Mouse (Mus musculus) E14TG2a.4 (cell line): ENCODE measurements around the gene Ube4b.

Experiments
- H3K27me3 ChIP-seq: 2 replicates; pipeline ENCODE4 v1.6.1; 2014; ENCODE audit warnings: low read length, control low read depth; ENCODE audit not compliant: insufficient read depth
- H3K36me3 ChIP-seq: 2 replicates; pipeline ENCODE4 v1.6.1; 2014; ENCODE audit warnings: low read length, control low read depth; ENCODE audit not compliant: insufficient read depth
- H3K4me1 ChIP-seq: replicated peaks from 2 replicates; pipeline ENCODE4 v1.6.1; 2014; ENCODE audit warnings: low read depth, low read length, control low read depth
- H3K4me3 ChIP-seq: replicated peaks from 2 replicates; pipeline ENCODE4 v1.5.1; 2014; ENCODE audit warnings: mild to moderate bottlenecking, low read length
- H3K9me3 ChIP-seq: 2 replicates; pipeline ENCODE4 v1.6.1; 2014; ENCODE audit warnings: low read length, control low read depth
- CTCF ChIP-seq: conservative IDR thresholded peaks from 2 replicates; pipeline ENCODE4 v1.5.1; 2014; ENCODE audit warnings: low read length
- NANOG ChIP-seq: IDR thresholded peaks from 2 replicates; pipeline ENCODE4 v1.6.1; 2014; ENCODE audit warnings: borderline replicate concordance, low read length, mixed read lengths
- POU5F1 ChIP-seq: IDR thresholded peaks from 2 replicates; pipeline ENCODE4 v1.6.1; 2014; ENCODE audit warnings: low read length, borderline replicate concordance

The Ube4b gene

GRCm38 (mm10) chr4:149373431-149373830 is 53.1 kb downstream of the Ube4b start:
- TF ChIP-seq CTCF, result peak; percentile 83
- TF ChIP-seq NANOG, result no peak
- no peak for TF ChIP-seq POU5F1
- H3K4me3 ChIP-seq, result no peak overlapping the region
- H3K9me3 ChIP-seq, result no peaks in the 10 kb centered on the region
- peaks cover 96% of the 10 kb centered on the region for H3K36me3 ChIP-seq
- peaks cover 62% of the 10 kb centered on the region for H3K4me1 ChIP-seq
- H3K27me3 ChIP-seq, result no peaks in the 10 kb centered on the region

DNA sequence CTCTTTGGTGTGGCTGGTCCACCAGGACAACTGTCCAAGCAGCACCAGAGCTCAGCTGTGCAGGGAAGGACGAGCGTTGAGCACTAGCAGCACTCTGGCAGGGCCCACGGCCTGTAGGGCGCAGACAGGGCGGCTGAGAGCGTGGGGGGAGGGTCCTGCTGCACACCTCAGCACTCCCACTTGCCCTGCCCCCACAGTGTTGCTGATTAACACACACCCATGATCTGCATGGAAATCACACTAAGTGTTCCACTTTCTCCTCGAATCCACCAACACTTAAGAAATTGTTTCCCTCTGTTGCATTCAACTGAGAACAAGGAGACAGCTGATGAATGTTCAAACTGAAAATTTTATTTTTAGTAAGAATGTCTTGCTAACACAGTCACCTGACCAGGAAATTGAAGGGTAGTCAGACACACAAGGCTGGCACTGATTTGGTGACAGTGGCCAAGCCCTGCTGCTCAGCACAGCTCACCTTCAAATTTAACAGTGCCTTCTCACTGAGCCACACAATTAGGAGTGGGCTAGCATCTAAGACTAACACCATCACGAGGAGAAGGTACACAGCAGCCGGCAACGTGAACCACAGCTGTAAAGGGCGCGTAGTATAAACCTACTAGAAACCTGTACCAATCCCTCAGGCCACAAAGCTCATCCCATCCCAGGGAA is 60.7 kb downstream of the Ube4b start:
- no peak for TF ChIP-seq NANOG
- TF ChIP-seq CTCF, result no peak
- Histone ChIP-seq H3K4me3 (no peak overlapping the region), H3K27me3 (no peaks in the 10 kb centered on the region), H3K4me1 (peaks cover 16% of the 10 kb centered on the region), H3K36me3 (peaks cover 93% of the 10 kb centered on the region), H3K9me3 (no peaks in the 10 kb centered on the region)

DNA sequence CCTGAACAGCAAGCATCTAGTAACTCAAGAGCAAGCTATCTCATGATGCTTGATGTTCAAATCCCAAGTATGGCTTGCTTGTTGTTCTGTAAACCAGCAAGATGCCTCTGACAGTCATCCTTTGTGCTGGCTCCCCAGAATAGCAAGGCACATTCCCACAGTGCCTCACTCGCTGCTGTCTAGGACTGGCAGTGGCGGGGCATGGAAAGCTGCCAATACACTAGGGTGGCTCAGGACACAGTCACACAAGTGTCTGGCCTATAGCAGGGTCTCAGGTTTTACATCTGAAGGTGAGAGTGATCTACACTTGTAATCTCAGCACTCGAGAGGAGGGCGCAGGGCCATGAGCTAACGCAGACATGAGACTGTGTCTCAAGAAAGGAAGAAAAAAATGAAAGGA is 61.7 kb downstream of the Ube4b start:
- peaks cover 14% of the 10 kb centered on the region for H3K4me1 ChIP-seq
- peaks cover 95% of the 10 kb centered on the region for H3K36me3 ChIP-seq
- H3K9me3 ChIP-seq, result no peaks in the 10 kb centered on the region
- no peak overlapping the region for H3K4me3 ChIP-seq
- TF ChIP-seq CTCF, result no peak
- no peak for TF ChIP-seq POU5F1
- TF ChIP-seq NANOG, result no peak
- no peaks in the 10 kb centered on the region for H3K27me3 ChIP-seq

- Histone ChIP-seq H3K9me3 (no peaks in the 10 kb centered on the region), H3K4me3 (no peak overlapping the region), H3K36me3 (peaks cover 97% of the 10 kb centered on the region), H3K4me1 (peaks cover 6% of the 10 kb centered on the region), H3K27me3 (no peaks in the 10 kb centered on the region)
- TF ChIP-seq CTCF, result no peak
- TF ChIP-seq POU5F1, result no peak
- TF ChIP-seq NANOG, result no peak
Measured at GRCm38 (mm10) chr4:149361051-149361450, 65.5 kb downstream of the Ube4b start.

GRCm38 (mm10) chr4:149360647-149361046 is 65.9 kb downstream of the Ube4b start:
- Histone ChIP-seq H3K4me3 (no peak overlapping the region), H3K27me3 (no peaks in the 10 kb centered on the region)
- TF ChIP-seq NANOG, result no peak
- TF ChIP-seq CTCF, result no peak
- no peak for TF ChIP-seq POU5F1

GRCm38 (mm10) chr4:149357982-149358381 is 68.6 kb downstream of the Ube4b start:
- TF ChIP-seq POU5F1, result no peak
- no peak for TF ChIP-seq CTCF
- TF ChIP-seq NANOG, result no peak
- no peaks in the 10 kb centered on the region for H3K9me3 ChIP-seq
- no peaks in the 10 kb centered on the region for H3K27me3 ChIP-seq
- H3K4me3 ChIP-seq, result no peak overlapping the region
- H3K4me1 ChIP-seq, result no peaks in the 10 kb centered on the region
- peaks cover 97% of the 10 kb centered on the region for H3K36me3 ChIP-seq

More at GRCm38 (mm10) chr4:149360647-149361046, 65.9 kb downstream of the Ube4b start:
- no peaks in the 10 kb centered on the region for H3K9me3 ChIP-seq
- H3K36me3 ChIP-seq, result peaks cover 97% of the 10 kb centered on the region
- H3K4me1 ChIP-seq, result peaks cover 2% of the 10 kb centered on the region

GRCm38 (mm10) chr4:149354671-149355070 is 71.9 kb downstream of the Ube4b start:
- no peak for TF ChIP-seq CTCF
- TF ChIP-seq POU5F1, result no peak
- no peak for TF ChIP-seq NANOG

GRCm38 (mm10) chr4:149351596-149352150 is 74.9 kb downstream of the Ube4b start:
- Histone ChIP-seq H3K4me3 (no peak overlapping the region), H3K4me1 (no peaks in the 10 kb centered on the region), H3K36me3 (peaks cover 98% of the 10 kb centered on the region), H3K27me3 (no peaks in the 10 kb centered on the region), H3K9me3 (no peaks in the 10 kb centered on the region)
- TF ChIP-seq NANOG (no peak), CTCF (no peak), POU5F1 (no peak)

More at GRCm38 (mm10) chr4:149354671-149355070, 71.9 kb downstream of the Ube4b start:
- Histone ChIP-seq H3K4me1 (no peaks in the 10 kb centered on the region), H3K9me3 (no peaks in the 10 kb centered on the region), H3K36me3 (peaks cover 100% of the 10 kb centered on the region), H3K27me3 (no peaks in the 10 kb centered on the region), H3K4me3 (no peak overlapping the region)

DNA sequence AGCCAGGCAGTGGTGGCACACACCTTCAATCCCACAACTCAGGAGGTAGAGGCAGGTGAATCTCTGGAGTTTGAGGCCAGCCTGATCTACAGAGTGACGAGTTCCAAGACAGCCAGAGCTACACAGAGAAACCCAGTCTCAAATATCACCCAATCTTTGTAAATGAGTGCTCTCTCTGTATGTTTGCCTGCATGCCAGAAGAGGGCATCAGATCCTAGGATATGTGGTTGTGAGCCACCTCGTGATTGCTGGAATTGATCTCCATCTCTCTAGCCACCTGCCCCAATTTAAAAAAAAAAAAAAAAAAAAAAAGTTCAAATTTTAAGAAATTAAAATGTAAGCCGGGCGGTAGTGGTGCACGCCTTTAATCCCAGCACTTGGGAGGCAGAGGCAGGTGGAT is 77.6 kb downstream of the Ube4b start:
- Histone ChIP-seq H3K4me1 (peaks cover 9% of the 10 kb centered on the region; the same call in 1 of the 2 replicates), H3K27me3 (no peaks in the 10 kb centered on the region), H3K4me3 (no peak overlapping the region), H3K36me3 (peaks cover 97% of the 10 kb centered on the region), H3K9me3 (no peaks in the 10 kb centered on the region)
- TF ChIP-seq POU5F1, result no peak
- TF ChIP-seq NANOG, result no peak
- TF ChIP-seq CTCF, result no peak
